ENCODE assay signal across 9 mouse cellular contexts in genomic region chr9:106600546-106600945, GRCm38 (mm10). TPM values are rescaled to one million over a fixed set of nuclear protein-coding genes. Genes with fewer than 3 reads are reported as not detected.
A peak's percentile ranks its signal among the peaks of the same experiment; 100 is the strongest.
DNase-seq lines count a peak whose midpoint lies in the region; ATAC-seq and TF ChIP-seq lines count a peak whose summit lies in the region.
"Had no signal": no experiment of that assay in that cellular context is flagged by ENCODE, and none has a peak within 500 bp of the region (broad histone marks: within the 10 kb centered on the region; RNA-seq: fewer than 3 reads in every experiment).

No protein-coding gene starts in this region.

- no peak overlapping the region for H3K4me3 ChIP-seq in limb, embryonic 14.5 days (replicated peaks; ENCODE audit: low read length)

- H3K27ac ChIP-seq in limb, embryonic 14.5 days (replicated peaks; ENCODE audit: low read depth, low read length), result no peak overlapping the region

- DNase-seq in cerebellum, adult 11 months, result peak; percentile 16
- DNase-seq in ovary, postnatal 10 days (ENCODE audit: low spot score), result peak; percentile 5
- no peak for DNase-seq in ovary, adult 18-20 months (ENCODE audit: low spot score)
- peak; percentile 4 for DNase-seq in cerebellum, adult 11-12 months
- peak; percentile 69 for DNase-seq in heart, postnatal 4 days
- peak; percentile 9 for DNase-seq in limb, embryonic 14.5 days (ENCODE audit: low spot score)
- peak; percentile 64 for DNase-seq in right cerebral cortex, postnatal 25 days

- no peak overlapping the region for H3K9ac ChIP-seq in limb, embryonic 14.5 days (ENCODE audit: low read depth, low read length, severe bottlenecking)

- no peaks in the 10 kb centered on the region for H3K9me3 ChIP-seq in limb, embryonic 14.5 days (ENCODE audit: control insufficient read depth, low read length)

- H3K4me2 ChIP-seq in limb, embryonic 14.5 days (replicated peaks; ENCODE audit: low read depth, low read length, severe bottlenecking), result no peak overlapping the region

- WGBS in limb, embryonic 14.5 days, result 30% methylated on average over 8 of the region's 8 CpGs

- no peak for ATAC-seq in cerebellum, adult (ENCODE audit: insufficient number of reproducible peaks, low FRiP score, low TSS enrichment)
- no peak for ATAC-seq in limb, embryonic 14.5 days (ENCODE audit: low FRiP score, low read depth)

- no peak for TF ChIP-seq POLR2A in limb, embryonic 14.5 days (IDR thresholded peaks at IDR 0.05; ENCODE audit: borderline replicate concordance, extremely low read depth, insufficient read depth, insufficient read length)

- no peaks in the 10 kb centered on the region for H3K27me3 ChIP-seq in limb, embryonic 14.5 days (ENCODE audit: control insufficient read depth, insufficient read depth, low read length)

- no peaks in the 10 kb centered on the region for H3K36me3 ChIP-seq in limb, embryonic 14.5 days (ENCODE audit: control insufficient read depth, insufficient read depth, low read length)

- no peaks in the 10 kb centered on the region for H3K4me1 ChIP-seq in limb, embryonic 14.5 days (ENCODE audit: control insufficient read depth, insufficient read depth, low read length)

RNA-seq across cellular contexts. Expression of gene Iqcf6, which starts 25.8 kb away (rescaled TPM):
- total RNA-seq in heart, postnatal 4 days (2021), result not detected
- not detected in 2 replicates for polyA plus RNA-seq in limb, embryonic 14.5 days (2012; rRNA removed)
- not detected in 2 replicates for polyA plus RNA-seq in limb, embryonic 14.5 days (2014; fragmentation: Nextera tagmentation; extraction: Ambion mirVana)
- total RNA-seq: layer of hippocampus, adult 8-10 months had no signal

RNA-seq across cellular contexts. Expression of gene Iqcf4, which starts 29.8 kb away (rescaled TPM):
- total RNA-seq in heart, postnatal 4 days (2021), result not detected
- polyA plus RNA-seq in limb, embryonic 14.5 days (2012; rRNA removed), result not detected in 2 replicates
- polyA plus RNA-seq in limb, embryonic 14.5 days (2014; fragmentation: Nextera tagmentation; extraction: Ambion mirVana), result not detected in 2 replicates
- total RNA-seq: layer of hippocampus, adult 8-10 months had no signal

RNA-seq across cellular contexts. Expression of gene Iqcf3, which starts 39.1 kb away (rescaled TPM):
- not detected for total RNA-seq in heart, postnatal 4 days (2021)
- polyA plus RNA-seq in limb, embryonic 14.5 days (2012; rRNA removed), result not detected in 2 replicates
- polyA plus RNA-seq in limb, embryonic 14.5 days (2014; fragmentation: Nextera tagmentation; extraction: Ambion mirVana), result not detected in 2 replicates
- total RNA-seq: layer of hippocampus, adult 8-10 months had no signal

RNA-seq across cellular contexts. Expression of gene Grm2, which starts 55.3 kb away (rescaled TPM):
- not detected for total RNA-seq in heart, postnatal 4 days (2021)
- 0.06 and 0.08 TPM in 2 replicates for polyA plus RNA-seq in limb, embryonic 14.5 days (2012; rRNA removed)
- polyA plus RNA-seq in limb, embryonic 14.5 days (2014; fragmentation: Nextera tagmentation; extraction: Ambion mirVana), result not detected in 2 replicates
